Mouse (Mus musculus) stomach, postnatal 0 days (tissue): ENCODE measurements around the gene Plb1.

ENCODE experiments used
- CTCF ChIP-seq: IDR thresholded peaks from 2 replicates; pipeline ENCODE4 v1.5.1; 2016; ENCODE audit warnings: antibody characterized with exemption, low read depth, mild to moderate bottlenecking, moderate library complexity
- EP300 ChIP-seq: optimal IDR thresholded peaks from 2 replicates; pipeline ENCODE3; 2016; ENCODE audit warnings: antibody characterized with exemption

DNA sequence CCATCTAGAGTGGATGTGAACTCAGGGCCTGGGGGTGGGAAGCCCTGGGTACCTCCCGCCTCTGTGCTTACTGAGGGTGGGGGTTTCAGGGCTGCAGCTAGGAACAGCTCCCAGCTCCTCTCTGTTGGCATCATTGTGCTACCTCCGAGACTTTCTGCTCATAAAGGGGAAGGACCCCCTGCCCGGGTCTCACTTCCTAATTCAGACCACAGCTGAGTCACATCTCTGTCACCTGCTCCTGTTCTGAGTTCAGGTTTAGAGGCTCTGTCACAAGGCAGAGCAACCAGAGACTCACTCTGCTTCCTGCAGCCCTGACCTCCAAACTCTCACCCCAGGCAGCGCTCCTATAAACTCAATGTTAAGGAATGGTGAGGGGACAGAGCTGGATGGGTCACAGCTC is 53.8 kb downstream of the Plb1 start:
- TF ChIP-seq CTCF (no peak), EP300 (no peak)
